Mouse (Mus musculus) forelimb bud, embryonic 11.5 days (tissue): ENCODE measurements at regions not wholly inside any gene's neighbourhood (a gene's known extent, or its start where the extent isn't known, plus 50 kb on each side); places are given as distances from the start of the nearest gene placed in this dataset.
A peak's percentile ranks its signal among the peaks of the same experiment; 100 is the strongest.

Source experiments
- DNase-seq: peaks from one replicate; pipeline ENCODE4 v3.0.0-alpha.2; 2012; ENCODE audit warnings: low read depth, low spot score

GRCm38 (mm10) chr14:8952853-8953397 lies 286.9 kb upstream of the 4930452B06Rik start:
- DNase-seq = peak; percentile 40

DNA sequence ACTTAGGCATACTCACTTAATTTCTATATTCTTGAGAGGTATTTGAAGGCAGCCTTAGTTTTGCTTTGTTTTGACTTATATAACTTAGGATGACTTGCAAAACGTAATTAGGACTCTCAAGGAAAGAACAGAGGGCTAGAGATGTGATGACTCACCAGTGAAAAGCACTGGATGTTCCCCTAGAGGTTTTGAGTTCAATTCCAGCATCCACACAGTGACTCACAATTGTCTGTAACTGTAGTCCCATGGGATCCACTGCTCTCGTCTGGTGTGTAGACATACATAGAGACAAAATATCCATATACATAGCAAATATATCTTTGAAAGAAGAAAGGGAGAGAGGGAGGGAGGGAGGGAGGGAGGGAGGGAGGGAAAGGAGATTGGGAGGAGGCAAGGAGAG lies 282.7 kb upstream of the 4930452B06Rik start:
- DNase-seq = no peak

DNA sequence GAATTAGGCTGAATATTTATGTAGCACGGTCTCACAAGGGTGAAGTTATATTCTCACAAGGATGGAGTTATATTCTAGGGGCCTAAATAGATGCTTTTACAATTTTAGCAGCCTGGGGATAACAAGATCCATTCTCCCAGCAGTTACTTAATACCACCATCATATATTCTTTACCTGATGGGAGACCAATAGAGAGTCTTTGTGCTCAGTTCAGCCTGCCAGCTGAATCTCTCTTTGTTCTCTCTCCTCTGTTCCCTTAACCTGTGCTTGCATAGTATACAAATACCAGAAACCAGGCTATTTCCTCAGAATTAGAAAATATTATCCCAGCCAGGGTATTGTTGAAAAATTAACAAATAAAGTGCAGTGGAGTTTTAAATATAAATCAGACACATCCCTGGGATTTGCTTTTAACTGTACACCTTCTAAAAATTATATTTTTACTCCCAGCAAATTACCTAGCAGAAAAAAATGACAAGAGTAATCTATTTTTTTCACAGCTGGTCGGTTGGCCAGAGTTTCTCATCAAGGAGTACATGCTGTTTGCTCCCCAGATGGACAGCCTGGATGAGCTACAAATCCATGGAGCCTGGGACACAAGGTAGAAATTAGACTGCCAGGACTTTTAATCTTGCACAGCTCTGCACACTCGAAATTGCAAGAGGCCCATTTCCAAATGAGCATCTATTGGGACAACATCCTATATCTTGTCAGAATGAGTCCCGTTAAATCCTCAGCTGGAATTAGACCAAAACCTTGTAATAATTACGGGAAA lies 281.0 kb upstream of the 4930452B06Rik start:
- DNase-seq = no peak

GRCm38 (mm10) chr14:8935121-8935520 lies 269.1 kb upstream of the 4930452B06Rik start:
- peak; percentile 53 for DNase-seq
